Mouse (Mus musculus): ENCODE measurements at regions not wholly inside any gene's neighbourhood (a gene's known extent, or its start where the extent isn't known, plus 50 kb on each side); places are given as distances from the start of the nearest gene placed in this dataset.

DNA sequence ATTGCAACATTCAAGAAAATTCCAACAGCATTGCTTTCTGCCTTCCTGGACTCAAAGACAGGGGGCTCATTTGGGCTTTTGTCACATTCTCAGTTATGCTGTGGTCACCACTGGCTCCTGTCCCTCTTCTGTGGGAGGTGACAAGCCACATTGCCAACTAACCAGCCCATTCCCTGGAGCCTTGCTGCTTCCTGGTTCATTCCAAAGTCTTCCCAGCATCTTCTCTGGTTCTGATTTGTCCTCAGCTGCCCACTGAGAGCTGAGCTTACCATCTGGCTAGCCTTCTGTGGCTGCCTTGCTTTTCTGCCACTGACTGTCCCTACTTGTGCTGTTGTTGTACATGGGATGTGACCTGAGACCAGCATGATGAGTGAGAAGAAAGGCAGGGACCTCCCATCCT is 111.0 kb downstream of the Cxcl12 start:
- DNase-seq (ENCODE audit: low spot score), result no peak

DNA sequence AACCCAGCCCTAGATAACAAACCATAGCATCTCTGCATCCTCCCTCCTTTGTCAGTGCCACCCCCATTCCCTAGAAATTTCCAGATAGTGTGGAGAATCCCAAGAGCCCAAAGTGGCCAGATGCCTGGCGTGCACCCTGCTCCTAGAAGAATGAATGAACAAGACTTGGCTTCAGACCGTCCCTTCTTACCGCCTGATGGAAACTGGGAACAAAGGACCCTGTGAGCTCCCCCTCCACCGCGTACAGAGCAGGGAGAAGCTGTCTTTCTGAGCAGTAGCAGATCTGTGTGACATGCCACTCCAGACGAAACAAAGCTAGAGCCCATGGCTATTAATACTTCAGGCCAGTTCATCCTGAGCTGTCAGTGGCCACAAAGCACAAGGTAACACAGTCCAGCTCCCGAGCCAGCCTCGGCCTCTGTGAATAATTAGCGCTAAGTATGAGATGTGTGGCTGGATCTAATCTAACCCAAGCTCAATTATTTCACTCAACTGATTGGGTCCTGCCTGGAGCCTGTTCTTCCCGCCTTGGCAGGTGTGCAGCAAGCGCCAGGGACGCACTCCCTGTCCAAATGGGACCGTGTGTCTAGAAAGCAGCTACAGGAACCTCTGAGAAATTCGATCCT is 111.6 kb downstream of the Cxcl12 start:
- DNase-seq (ENCODE audit: low spot score), result no peak

DNA sequence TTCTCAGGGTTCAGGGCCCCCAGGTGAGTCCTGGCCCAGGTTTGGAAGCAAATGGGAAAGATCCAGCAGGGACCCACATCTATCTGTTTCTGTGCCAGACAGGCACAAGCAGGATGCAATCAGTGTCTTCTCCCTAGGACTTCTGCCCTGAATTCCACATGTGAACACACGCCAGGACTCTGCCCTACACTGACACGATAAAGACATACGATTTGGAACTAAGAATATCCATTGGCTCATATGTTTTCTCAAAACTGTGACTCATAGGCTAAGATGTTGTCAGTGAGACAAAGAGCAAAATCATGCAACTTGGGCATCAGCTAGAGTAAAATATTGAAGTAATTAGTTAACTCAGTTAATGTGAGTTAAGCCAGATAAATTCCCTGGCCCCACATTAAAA is 112.6 kb downstream of the Cxcl12 start:
- DNase-seq (ENCODE audit: low spot score), result no peak

DNA sequence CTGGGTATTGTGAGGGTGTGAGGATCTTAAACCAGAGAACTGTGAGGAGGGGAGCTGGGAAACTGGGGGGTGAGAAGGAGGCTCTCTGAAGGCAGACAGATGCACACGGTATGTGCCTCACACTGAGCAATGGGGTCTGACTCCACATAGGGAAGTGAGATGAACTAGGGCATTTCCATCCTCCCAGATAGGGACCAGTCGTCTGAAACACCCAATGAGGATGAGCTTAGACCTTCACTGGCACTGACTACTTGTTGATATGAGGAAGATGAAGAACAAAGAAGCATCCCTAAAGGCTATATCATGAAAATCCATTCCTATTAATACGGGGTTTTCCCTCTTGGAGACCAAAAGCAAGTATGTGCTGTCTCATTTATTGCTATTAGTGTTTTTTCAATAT is 115.3 kb downstream of the Cxcl12 start:
- no peak for DNase-seq (ENCODE audit: low spot score)

DNA sequence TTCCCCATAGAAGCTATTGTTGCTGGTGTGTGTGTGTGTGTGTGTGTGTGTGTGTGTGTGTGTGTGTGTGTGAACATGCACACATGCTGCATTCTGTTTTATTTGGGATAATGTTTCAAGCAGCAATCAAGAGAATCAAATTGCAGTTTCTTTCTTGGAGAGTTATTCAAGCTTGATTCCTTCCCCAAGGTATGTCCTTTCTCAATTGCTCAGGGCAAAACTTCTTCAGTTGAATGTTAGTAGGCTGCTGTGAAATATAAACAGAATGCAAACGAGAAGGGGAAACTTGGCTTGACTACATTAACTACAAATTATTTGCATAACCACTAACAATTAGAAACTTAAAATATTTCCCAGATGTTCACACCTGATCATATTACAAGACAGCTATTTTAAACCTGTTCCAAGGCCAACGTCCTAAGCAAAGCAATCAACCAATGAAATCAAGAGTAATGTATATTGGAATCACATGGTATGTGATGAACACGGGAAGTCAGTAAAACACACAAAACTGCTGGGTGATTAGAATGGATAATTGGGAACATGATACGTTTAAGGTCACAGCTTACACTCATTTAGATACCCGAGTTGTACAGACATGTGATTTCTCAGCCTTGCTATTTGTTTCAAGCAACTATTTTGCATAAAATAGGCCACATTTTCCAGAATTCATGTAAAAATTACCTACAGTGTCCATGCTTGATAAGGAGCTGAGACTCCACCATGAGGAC is 116.2 kb downstream of the Cxcl12 start:
- DNase-seq (ENCODE audit: low spot score), result no peak

DNA sequence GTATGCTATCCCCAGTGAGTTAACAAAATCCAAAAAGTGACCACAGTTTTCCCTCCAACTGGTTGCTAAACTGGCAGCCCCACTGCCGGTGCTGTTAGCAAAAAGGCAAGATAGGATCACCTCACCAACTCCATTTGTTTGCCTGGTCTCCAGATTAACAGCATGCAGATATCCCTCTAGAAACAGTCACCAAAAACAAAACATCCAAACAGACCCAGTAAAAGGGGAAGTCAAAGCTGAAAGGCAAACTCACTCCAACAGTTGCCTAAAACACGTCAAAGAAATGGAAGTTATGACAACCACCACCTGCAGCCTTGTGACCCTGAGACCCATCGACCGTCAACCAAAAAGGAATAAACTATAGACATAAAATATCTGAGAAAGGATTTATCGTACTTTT is 119.1 kb downstream of the Cxcl12 start:
- no peak for DNase-seq (ENCODE audit: low spot score)

DNA sequence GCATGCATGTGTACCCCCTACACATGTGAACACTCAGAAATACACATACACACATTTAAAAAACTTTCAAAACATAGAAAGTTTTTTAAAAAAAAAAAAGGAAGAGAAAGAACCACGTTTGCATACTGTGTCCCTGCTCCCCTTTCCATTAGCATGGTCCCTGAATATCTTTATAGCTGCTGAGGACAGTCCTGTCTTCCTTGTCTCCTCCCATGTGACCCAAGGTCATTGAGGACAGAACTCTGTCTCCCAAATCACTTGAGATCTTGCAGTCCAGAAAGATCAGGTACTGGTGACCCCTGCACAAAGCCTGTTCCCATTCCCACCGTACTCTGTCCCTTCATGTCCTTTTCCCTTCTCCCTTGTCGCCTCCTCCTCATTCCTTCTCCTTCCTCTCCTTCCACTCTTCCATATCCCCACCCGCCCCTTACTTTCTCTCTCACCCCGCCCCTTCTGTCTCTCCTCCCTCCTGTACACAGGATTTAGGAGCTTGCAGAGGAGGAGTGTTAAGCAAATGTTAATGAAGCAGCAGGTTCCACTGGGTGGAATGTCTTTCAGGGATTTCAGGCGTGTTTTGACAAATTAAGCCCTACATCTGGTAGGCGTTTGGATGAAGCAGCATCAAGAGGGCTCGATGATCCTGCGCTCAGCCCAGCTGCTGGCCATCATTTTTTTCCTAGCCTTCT is 125.6 kb downstream of the Cxcl12 start:
- DNase-seq (ENCODE audit: low spot score), result no peak

DNA sequence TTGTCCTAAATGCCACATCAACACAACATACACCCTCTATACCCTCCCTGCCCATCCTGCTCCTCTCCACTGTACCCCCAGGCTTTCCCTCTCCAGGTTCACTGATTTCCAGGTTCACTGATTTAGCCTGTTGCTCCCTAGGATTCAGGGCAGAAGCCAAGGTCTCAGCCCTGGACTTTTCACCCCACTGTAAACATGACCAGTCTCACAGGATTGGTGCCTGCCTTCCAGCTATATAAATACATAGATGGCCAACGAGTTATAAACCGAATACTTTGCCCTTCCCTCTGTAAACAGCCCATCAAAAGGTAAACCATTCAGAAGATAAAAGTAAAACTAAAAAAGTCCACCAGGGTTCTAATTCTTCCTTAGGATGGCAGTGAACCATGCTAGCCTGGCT is 129.6 kb downstream of the Cxcl12 start:
- DNase-seq (ENCODE audit: low spot score), result no peak

DNA sequence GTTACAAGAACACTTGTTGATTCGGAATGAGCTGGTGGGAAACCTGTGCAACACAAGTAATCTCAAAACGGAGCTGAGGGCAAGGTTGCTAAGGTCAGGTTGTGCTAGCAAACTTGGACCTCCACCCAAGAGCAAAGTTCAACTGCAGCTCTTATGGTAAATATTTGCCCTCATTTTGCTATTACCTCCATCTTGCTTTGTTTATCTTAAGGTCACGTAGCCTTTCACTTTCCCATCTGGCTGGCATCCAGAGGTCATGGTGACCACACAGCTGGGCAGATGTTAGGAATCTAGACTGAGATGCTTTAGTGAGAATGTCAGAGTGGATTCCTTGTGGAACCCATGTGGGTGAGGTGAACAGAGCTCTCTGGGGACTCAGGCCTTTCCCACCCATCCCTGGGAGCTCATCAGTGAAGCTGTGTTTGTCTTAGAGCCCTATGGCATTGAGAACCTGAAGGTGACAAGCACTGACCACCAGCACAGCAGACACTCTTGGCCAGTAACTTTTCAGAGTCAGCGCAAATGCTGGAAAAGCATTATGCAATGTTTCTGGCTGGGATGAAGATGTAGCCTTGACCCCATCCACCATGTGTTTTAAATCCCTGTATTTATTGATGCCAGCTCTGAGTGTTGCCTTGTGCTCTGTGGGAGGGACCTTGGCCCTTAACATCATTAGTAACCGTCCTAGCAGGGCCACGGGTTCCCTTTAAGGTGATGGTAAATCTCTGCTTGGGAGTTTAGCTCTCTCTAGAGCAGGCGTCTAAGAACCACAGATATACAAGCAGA is 131.4 kb downstream of the Cxcl12 start:
- DNase-seq (ENCODE audit: low spot score), result peak; percentile 24

DNA sequence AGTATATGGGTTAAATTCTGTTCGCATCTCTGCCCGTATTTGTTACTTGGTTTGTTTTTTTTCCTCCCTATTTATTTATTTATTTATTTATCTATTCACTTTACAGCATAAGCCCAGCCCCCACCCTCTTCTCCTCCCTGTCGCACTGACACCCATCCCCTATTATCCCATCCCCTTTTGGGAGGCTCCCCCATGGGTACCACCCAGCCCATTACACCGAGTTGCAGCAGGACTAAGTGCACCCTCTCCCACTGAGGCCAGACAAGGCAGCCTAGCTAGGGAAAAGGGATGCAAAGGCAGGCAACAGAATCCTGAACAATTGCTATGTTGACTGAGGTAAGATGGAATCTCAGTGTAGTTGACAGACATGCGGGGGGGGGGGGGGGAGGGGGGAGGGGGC is 135.0 kb downstream of the Cxcl12 start:
- DNase-seq (ENCODE audit: low spot score), result no peak

DNA sequence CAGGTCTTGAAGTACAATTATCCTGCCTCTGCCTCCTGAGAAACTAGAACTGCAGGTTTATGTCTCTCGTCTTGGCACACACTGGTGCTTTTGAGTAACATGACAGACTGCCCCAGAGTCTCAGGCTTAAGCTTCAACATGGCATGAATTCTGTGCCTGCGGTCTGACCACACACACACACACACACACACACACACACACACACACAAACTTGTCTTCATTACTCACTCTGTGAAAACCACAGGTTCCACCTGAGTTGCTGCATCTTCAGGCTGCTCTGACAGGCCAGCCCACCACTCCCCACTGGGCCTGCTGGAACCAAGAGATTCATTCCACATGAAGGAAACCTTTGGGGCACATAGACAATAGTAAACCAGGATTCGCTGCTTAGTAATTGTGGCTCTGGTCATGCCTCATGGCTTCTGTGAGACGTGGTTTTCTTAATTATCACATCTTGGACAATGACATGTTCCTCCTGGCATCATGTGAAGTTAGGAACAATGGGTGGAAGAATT is 137.5 kb downstream of the Cxcl12 start:
- DNase-seq (ENCODE audit: low spot score), result no peak

DNA sequence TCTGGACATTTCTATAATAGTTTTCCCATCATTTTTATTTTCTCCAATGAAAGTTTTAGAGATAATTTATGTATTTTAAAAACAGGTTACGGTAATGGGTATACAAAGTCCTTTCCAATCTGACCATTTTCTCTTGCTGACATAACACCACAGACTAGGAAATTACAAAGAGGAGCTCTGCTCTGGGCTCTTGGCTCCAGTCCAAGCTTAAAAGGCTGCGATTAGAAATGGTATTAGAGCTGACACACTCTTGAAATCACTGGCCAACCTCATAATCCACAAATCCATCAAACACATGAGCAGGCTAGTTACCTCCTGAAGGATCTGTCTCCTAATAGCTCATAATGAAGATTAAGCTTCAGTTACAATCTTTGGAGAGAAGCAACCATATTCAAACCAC is 140.3 kb downstream of the Cxcl12 start:
- no peak for DNase-seq (ENCODE audit: low spot score)

DNA sequence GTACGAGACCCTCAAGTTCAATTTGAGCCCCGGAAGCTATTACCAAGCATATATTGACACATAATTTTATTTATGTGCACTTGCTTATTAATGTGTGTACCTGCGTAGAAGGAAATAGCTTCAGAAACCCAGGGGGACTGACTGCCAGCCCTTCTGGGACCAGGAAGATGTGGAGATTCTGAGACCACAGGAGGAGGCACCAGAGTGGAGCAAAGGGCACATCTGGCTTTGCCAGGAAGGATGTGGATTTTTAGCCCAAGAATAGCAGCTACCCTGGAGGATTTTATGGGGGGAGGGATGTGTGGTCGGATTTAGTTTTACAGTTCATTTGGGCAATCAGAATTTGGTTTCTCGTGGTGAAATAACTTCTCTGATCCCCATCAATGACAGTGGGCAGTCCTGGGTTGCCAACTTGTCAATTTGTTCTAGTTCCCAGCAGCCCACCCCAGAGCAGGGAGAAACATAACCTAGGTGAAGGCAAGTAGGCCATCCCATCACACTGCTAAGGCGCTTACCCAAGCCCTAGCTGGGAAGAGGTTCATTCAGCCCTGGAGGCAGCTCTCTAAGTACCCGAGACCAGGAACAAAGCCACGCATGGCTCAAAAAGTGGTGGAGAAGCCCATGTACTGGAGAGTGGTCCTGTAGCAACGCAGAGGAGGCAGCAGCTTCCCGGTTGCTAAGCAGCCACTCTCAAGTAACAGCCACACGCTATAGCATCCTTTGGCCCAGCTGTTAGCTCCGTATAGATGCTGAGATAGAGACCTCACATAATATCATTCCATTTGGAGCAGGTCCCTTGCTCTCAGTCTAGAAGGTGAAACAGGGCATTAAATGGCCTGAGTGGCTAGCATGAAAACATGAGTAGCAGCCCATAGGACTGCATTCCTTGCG is 144.8 kb downstream of the Cxcl12 start:
- no peak for DNase-seq (ENCODE audit: low spot score)

DNA sequence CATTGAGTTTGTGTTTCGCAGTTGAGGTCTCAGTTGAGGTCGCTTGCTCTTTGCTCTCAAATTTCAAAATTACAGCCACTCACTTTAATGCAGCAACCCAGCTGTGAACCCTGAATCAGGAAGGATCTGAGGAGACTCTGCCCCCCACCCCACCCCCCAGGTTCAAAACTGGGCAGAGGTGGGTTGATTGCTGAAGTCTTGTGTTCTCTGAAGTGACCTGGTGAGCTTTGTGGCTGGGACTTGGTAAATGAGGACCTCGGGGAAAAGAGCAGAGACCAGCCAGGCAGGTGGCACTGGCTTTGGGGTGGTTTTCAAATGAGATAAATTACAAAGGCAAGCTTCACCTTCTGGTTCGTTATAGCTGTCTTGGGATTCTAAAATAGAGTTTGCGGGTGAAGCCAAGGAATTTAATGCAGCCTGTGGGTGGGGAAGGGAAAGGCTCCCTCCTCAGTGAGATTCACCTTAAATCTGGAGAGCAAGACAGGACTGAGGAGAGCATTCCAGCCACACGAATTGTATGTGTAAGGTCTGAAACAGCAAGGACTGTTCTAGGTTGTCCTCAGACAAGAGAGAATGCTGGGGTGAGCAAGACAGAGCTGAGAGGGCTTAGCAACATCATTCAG is 145.7 kb downstream of the Cxcl12 start:
- no peak for DNase-seq (ENCODE audit: low spot score)

DNA sequence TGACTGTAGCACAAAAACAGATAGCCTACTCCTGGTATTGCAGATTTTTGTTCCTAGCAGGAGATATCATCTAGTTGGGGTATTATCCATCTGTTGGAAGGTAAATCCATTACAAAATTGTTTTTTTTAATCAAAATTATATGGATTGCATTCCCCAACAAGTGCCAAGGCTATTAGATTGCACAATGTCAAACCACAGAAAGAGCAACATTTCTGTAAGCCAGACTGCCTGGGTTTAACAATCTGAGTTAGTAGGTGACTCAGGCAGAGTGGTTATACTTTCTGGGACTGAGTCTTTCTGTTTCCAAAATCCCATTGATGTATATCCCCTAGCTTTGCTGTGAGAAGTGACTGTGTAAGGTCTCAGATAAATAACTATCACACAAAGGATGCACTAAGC is 155.0 kb downstream of the Cxcl12 start:
- DNase-seq (ENCODE audit: low spot score), result no peak

DNA sequence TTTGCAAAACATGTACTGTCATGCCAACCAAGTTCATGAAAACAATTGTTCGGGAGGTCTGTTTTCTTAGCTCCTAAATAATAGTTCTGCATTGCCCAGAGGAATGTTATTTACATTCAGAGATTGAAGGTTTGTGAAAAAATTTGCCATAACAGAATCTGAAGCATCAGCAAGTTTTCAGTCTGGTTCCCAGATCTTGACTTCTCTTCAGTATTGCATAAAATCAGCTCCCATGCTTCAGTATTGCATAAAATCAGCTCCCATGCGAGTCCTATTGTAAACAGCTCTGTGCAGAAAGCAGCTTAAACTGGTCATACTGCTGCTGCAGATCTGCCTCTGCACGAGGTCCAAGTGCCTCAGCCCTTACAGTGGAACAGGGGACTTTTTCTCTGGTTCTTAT is 155.5 kb downstream of the Cxcl12 start:
- DNase-seq (ENCODE audit: low spot score), result no peak

DNA sequence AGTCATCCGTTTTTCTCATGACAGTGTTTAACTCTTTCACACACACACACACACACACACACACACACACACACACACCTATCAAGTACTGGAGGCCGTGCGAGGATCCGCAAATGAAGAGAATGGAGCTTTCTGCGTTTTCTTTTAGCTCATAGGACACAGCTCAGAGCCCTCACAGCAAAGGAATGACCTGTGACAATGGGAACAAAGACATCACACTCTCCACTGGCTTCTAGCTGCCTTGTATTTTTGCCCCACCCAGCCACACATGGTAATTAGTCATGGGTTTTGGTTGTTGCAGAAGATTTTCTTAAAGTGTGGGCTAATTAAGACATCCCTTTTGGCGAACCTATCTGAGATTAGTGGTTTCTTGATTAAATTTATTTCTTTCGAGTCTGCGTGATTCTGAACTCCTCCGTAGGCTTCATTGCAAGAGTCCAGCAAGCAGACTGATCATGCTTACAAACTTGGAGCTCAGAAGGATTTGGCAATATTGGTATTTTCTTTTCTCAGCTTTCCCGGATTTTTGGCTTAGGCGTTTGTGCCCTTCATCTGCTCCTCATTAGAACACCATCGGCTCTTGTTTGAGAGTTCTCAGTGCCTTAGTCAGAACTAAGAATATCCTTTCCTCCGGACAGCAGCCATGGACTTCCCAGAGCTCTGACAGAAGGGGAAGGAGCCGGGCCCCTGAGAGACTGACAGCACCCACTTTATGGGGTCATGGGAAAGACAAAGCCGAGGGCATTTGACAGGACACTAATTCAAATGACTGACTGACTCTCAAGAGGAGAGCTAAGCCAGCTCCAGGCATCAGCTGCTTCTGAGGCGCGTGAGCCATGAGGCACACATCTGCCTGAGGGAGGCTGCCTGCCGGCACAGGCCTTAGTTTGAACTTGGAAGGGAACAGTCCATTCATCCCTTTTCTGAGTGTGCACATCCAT is 158.8 kb downstream of the Cxcl12 start:
- no peak for DNase-seq (ENCODE audit: low spot score)

DNA sequence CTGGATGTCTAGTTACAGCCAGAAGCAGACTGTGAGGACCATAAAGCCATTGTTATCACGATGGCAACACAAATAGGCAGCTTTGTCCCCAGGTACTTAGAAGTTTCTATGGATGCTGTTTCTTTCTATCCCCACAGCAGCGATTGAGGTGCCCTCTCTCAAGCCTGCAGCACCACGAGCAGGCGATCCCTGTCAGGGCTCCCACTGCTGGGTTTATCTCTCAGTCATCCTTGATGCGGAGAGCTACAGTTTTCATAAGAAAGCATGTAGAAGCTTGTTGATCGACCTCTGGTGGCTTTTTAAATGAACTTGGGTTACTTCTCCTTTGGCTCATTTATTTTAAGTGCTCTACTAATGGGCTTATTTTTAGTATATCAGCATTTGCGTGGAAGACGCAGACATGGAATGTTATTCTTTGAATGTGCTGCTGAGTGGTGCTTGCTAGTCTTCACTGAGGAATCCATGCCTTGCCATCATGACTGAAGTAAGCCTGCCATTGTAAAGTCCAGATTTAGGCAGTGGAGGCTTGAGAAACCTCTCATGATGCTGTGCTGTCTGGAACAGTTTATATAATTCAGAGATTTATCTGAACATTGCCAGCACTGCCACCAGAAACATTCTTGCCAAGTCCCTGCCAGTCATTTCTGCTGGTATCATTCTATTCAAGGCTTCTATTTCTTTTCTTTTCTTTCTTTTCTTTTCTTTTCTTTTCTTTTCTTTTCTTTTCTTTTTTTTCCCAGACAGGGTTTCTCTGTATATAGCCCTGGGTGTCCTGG is 161.0 kb downstream of the Cxcl12 start:
- no peak for DNase-seq (ENCODE audit: low spot score)

DNA sequence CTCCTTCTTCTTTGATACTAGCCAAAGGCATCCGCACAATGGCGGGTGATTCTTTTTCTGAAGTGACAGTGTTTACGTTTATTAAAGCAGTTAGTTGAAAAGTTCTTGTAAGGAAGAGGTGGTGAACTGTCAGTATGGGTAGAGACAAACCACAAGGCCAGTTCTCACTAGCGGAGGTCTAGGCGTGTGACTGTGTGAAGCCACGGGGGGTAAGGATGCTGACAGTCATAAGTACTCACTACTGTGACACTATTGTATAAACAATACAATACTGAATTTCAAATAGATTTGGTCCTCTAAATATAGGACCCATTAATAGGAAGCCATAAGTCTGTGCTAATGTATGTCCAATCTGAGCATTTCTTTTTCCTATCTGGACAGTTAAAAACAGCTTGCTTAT is 161.9 kb downstream of the Cxcl12 start:
- no peak for DNase-seq (ENCODE audit: low spot score)

All from heart, adult 8-10 months (tissue).